Mouse (Mus musculus) ES-E14 (cell line): ENCODE results near the gene Zfp507.

Experiments
- HCFC1 ChIP-seq: IDR thresholded peaks from 2 replicates; pipeline ENCODE4 v1.6.1; 2012; ENCODE audit warnings: low read length, inconsistent platforms, borderline replicate concordance; ENCODE audit not compliant: insufficient read depth
- MAFK ChIP-seq: IDR thresholded peaks from 2 replicates; pipeline ENCODE4 v1.6.1; 2014; ENCODE audit warnings: mild to moderate bottlenecking, low read depth, low read length, inconsistent platforms; ENCODE audit not compliant: insufficient read depth
- ZNF384 ChIP-seq: IDR thresholded peaks from 2 replicates; pipeline ENCODE4 v1.6.1; 2012; ENCODE audit warnings: low read depth, low read length, inconsistent platforms

GRCm38 (mm10) chr7:35850426-35850825 is 47.6 kb upstream of the Zfp507 start:
- TF ChIP-seq ZNF384: no peak
- no peak for TF ChIP-seq HCFC1
- TF ChIP-seq MAFK: no peak
